Mouse (Mus musculus) small intestine, adult 2 months (tissue): ENCODE results near the gene Zhx3.

Experiments
- CTCF ChIP-seq: fragments of 200-500 bp; IDR thresholded peaks from 2 replicates; pipeline ENCODE4 v1.5.1; 2012; ENCODE audit warnings: low read depth, mild to moderate bottlenecking, control low read depth, inconsistent platforms, low read length, moderate library complexity, mixed read lengths; ENCODE audit not compliant: insufficient replicate concordance, insufficient read length; ENCODE audit errors: extremely low read depth
- POLR2A ChIP-seq: fragments of 200-500 bp; IDR thresholded peaks from 2 replicates; pipeline ENCODE4 v1.6.1; 2012; ENCODE audit warnings: low read depth, mild to moderate bottlenecking, control low read depth, inconsistent platforms, low read length, moderate library complexity

DNA sequence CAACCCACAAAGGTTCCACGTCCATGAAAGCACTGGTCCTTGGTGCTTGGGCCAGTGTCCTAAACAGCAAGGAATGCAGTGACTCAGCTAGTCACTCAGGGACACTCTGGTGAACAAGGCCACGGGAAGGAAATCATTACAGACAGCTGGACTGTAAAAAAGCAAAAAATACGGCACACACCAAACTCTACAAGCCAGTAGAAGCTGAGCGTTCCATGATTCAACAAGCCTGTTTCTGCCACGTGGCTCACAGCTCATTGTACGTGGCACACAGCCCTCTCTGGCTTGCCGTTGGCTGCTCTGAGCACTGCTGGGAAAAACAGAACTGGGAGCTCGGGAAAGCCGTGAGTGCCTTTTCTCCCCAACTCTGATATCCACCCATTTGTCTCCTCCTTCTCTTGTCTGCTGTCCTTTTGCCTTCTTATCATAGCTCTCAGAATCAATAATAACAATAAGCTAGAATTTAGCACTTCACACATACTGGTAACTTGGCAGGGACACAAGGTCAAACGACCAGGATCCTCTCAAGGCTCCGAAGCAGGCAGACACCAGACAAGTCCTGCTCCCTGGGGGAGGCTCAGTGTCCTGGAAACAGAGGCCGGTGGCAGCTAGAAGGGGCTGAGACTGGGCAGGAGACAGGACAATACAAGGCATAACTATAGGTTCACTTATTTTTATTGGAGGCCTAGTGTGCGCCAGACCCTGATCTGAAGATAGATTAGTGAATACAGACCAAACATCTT, 7.8 kb upstream of the Zhx3 start, which contains the start of gene Lpin3:
- TF ChIP-seq CTCF: no peak
- TF ChIP-seq POLR2A: no peak
